Mouse (Mus musculus) C2C12 (cell line): ENCODE results near the gene Dock2.

Experiments used
- CTCF ChIP-seq: IDR thresholded peaks from one replicate; pipeline ENCODE4 v1.5.1; 2011; ENCODE audit not compliant: control insufficient read depth, insufficient read depth, insufficient read length
- FOSL1 ChIP-seq: IDR thresholded peaks from one replicate; pipeline ENCODE4 v1.8.0; 2011; ENCODE audit warnings: mild to moderate bottlenecking, low read length; ENCODE audit not compliant: poor library complexity, insufficient read depth, severe bottlenecking
- MAX ChIP-seq: IDR thresholded peaks from one replicate; pipeline ENCODE4 v1.6.1; 2011; ENCODE audit warnings: mild to moderate bottlenecking, control low read depth
- MYOG ChIP-seq: IDR thresholded peaks from one replicate; pipeline ENCODE4 v1.6.1; 2011; ENCODE audit not compliant: control insufficient read depth, insufficient read length; ENCODE audit errors: extremely low read depth
- USF1 ChIP-seq: IDR thresholded peaks from one replicate; pipeline ENCODE4 v1.6.1; 2011; ENCODE audit warnings: low read depth, mild to moderate bottlenecking, control low read depth, moderate library complexity

GRCm38 (mm10) chr11:34814767-34815166 lies 31.1 kb upstream of the Dock2 start:
- TF ChIP-seq CTCF = no peak
- no peak for TF ChIP-seq MYOG
- TF ChIP-seq FOSL1 = no peak
- no peak for TF ChIP-seq USF1
- TF ChIP-seq MAX = no peak
